Mouse (Mus musculus) spleen, postnatal 36 days (tissue): Measurements from ENCODE around the gene Gm11939.
"Not testable (repeated sequence)": the region's sequence is repeated elsewhere in the genome, so short reads cannot be mapped to it uniquely, and the experiment has no call there.

Experiments
- DNase-seq, 2 experiments: peaks; one replicate each; pipeline ENCODE4 v3.0.0; 2022; ENCODE audit warnings: low spot score in 2 of 2, mixed read lengths in 1 of 2

Gm11939 gene

DNA sequence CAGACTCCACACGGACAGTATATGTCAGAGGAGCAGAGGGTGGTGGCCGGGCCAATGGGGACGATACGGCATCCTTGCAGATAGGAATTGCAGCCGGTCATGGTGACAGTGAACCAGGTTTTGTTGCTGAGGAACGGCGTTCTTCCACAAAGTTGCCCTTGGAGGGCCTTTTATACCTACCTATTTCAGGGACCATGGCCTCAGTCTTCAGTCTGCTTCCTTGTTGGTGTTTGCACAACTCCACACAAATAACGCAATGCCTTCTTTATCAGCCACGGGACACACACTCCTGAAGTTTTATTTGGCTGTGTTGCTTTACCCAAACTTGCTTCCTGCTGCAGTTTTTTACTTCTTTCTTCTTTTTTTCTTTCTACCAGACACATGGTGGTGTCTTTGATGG lies at the start of gene Gm11939:
Gene Gm11939 (minus strand): TSS at position 101 of the 400 bp plus-strand sequence.
- no peak for DNase-seq

DNA sequence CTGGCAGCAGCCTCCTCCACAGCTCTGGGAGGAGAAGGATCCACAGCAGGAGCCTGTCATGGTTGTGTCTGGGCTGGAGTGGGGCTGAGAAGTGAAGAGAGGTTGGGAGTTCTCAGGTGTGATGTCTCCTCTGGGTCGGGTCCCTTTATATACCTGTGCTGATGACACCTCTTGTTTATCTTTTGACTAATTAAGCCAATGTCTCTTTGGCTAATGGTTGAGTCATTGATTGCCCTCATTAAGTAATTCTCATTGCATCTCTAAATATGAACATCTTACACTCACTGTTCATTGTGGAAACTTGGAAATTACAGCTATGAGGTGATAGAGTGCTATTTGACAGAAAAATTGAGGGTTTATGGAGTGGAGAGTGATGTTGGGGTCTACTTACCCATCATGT lies 43.9 kb upstream of the Gm11939 start, which contains the start of gene Gm11938:
Gene Gm11938 (minus strand): TSS at position 101 of the 400 bp plus-strand sequence.
- DNase-seq: not testable (repeated sequence)

DNA sequence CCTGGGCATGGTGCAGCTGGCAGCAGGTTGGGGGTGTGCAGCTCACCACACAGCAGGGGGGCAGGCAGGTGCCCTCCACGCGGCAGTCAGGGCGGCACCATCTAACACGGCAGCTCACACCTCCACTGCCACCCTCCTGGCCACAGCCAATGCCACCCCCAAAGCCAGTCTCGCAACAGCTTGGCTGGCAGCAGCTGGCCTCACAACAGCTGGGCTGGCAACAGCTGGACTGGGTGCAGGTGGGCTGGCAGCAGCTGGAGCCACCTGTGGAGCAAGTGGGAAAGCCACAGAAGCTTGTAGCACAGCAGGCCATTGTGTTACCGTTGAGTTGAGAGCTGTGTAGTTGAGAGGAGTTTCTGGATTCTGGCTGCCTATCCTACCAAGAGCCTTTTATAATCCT lies 38.5 kb upstream of the Gm11939 start, which contains the start of gene Krtap9-3:
Gene Krtap9-3 (minus strand): TSS at position 364 of the 400 bp plus-strand sequence.
- not testable (repeated sequence) for DNase-seq

DNA sequence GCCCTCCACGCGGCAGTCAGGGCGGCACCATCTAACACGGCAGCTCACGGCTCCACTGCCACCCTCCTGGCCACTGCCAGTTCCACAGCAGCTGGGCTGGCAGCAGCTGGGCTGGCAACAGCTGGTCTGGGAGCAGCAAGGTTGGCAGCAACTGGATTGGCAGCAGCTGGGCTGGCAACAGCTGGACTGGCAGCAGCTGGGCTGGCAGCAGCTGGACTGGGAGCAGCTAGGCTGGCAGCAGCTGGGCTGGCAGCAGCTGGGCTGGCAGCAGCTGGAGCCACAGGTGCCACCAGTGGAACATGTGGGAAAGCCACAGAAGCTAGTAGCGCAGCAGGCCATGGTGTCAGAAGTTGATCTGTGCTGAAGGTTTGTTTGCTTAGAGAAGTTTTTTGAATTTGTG lies 31.7 kb upstream of the Gm11939 start, which contains the start of gene Krtap1-3:
Gene Krtap1-3 (minus strand): TSS at position 359 of the 400 bp plus-strand sequence.
- DNase-seq: no peak

DNA sequence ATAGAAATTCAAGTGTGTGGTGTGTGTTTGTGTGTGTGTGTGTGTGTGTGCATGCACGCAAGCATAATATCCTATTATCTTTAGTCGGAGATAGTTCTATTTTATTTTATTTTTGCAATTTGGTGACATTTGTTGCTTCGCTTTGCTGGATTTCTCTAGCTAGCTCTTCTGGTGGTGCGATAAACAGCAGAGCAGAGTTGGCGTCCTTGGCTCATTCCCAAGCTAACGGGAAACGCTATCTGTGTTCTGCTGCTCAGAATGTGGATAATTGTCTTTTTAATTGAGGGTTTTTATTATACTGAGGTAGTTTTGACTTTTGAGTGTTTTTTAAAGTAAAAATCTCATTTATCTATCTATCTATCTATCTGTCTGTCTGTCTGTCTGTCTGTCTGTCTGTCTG lies 25.8 kb upstream of the Gm11939 start:
- DNase-seq: no peak

DNA sequence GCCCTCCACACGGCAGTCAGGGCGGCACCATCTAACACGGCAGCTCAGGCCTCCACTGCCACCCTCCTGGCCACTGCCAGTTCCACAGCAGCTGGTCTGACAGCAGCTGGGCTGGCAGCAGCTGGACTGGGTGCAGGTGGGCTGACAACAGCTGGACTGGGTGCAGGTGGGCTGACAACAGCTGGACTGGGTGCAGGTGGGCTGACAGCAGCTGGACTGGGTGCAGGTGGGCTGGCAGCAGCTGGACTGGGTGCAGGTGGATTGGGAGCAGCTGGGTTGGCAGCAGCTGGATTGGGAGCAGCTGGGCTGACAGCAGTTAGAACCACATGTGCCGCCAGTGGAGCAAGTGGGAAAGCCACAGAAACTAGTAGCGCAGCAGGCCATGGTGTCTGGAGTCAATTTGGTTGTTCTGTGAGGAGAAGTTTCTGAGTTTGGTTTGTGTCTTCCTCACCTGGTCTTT lies 24.0 kb upstream of the Gm11939 start, which contains the start of gene Krtap1-4:
Gene Krtap1-4 (minus strand): TSS at position 410 of the 460 bp plus-strand sequence.
- DNase-seq: no peak

DNA sequence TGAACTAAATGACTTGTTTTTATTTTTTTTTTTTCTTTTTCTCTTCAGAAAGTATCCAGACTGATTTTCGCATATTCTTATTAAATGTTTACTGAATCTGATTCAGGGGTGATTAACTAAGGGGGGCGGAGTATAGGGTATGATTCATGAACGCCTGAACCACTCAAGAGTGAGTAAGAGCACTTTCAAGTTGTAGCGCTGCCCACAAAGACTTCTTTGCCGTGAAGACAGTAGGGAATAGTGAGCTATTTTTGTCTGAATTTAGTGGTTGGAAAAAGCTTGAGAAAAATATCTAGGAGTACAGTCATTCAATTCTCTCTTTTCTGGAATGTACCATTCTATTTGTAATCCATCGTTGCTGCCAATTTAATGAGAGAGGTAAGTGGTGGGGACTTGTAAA lies 22.3 kb upstream of the Gm11939 start:
- no peak for DNase-seq

DNA sequence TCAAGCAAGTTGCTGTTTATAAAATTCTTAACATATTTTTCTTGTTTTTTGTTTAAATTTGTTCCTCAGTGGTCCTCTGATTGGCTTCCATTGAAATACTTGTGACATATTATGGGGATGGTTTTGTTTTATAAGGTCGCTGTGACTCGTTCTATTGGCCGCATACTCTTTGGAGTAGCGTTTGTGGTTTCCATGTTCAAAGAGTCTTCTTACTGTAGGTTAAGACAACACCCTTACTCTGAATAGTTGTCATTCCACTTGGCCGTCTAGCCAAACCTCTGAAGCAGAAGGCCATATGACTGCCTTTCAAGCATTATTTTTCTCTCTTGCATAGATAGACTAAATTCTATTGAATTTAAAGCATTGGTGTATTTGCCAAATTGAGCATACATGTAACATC lies 21.8 kb upstream of the Gm11939 start:
- no peak for DNase-seq

DNA sequence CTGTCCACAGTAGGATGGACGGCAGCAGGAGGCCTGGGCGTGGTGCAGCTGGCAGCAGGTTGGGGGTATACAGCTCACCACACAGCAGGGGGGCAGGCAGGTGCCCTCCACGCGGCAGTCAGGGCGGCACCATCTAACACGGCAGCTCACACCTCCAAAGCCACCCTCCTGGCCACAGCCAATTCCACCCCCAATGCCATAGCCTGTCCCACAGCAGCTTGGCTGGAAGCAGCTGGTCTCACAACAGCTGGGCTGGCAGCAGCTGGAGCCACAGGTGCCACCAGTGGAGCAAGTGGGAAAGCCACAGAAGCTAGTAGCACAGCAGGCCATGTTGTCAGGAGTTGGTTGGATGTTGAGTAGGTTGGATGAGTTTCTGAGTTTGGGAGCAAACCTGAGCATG lies 21.4 kb upstream of the Gm11939 start, which contains the start of gene Krtap1-5:
Gene Krtap1-5 (minus strand): TSS at position 381 of the 400 bp plus-strand sequence.
- no peak for DNase-seq

DNA sequence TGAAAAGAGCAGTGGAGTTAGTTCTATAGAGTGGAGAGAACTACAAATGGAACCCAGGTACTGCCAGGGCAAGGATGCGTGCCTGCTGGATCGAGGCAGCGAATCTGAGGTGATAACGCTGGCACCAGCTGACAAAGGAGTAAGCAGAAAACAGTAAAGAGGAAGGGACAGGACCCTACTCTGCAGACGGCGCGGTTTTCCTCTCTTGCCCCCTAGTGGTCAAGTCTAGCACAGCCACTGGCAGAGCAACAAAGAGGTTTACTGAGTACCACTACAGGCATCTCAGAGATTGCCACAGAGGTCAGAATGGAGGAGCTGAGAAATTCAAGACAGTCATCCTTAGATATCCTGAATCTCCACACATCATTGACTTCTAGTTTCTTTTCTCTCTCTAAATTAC lies 14.8 kb upstream of the Gm11939 start:
- peak; percentile 14 to 19 for DNase-seq

DNA sequence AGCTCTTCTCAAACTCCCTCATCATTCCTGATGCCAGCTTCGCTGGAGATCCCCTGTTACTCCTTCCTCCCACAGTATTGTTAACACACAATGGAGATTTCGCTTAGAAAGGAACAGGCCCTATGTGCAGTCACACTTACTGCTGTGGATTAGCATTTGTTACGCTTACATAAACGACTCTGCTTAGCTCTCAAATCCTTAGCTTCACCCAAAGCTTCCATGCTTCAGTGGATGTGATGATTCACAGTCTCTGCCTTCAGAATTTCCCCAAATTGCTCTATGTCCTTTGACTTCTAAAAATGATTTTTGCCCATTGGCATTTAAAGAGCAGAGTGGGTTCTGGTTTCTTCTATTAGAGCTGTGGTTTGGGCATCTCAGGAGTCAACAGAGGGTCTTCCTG lies 13.9 kb upstream of the Gm11939 start:
- no peak for DNase-seq

DNA sequence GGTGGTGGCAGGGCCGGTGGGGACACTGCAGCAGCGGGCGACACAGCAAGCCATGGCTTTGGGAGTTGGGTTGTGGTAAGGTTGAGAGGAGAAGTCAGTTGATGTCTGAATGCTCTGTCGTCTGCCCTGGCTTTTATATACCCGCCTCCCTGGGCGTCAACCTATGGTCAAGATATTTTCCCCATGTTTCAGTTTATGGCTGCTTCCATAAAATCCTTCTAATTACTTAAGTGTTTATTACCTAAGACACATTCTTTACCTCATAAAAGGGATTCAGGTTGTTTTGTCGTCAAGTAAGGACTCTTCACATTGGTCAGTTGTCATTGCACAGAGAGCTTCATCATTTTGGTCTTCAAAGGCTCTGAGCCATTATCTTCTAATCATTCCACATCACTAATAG lies 7.3 kb upstream of the Gm11939 start, which contains the start of gene Krtap3-1:
Gene Krtap3-1 (minus strand): TSS at position 101 of the 400 bp plus-strand sequence.
- no peak for DNase-seq

DNA sequence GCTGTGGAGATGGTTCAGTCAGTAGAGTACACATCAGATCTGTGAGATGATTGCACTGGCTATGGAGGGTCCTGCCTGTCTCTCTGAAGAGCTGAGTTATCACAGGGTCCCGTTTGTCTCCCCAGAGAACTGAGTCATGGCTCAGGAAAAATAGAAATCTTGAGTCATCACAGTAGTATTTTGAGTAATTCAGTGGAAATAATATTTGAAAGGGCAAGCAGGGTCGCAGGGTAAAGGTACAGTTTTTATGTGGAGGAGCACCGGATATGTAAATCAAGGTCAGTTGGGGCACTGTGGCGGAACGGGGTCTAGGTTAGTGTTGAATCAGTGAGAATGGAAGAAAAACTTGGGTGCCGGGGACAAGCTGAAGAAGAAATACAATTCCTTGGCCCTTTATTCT lies 3.3 kb upstream of the Gm11939 start:
- no peak for DNase-seq

DNA sequence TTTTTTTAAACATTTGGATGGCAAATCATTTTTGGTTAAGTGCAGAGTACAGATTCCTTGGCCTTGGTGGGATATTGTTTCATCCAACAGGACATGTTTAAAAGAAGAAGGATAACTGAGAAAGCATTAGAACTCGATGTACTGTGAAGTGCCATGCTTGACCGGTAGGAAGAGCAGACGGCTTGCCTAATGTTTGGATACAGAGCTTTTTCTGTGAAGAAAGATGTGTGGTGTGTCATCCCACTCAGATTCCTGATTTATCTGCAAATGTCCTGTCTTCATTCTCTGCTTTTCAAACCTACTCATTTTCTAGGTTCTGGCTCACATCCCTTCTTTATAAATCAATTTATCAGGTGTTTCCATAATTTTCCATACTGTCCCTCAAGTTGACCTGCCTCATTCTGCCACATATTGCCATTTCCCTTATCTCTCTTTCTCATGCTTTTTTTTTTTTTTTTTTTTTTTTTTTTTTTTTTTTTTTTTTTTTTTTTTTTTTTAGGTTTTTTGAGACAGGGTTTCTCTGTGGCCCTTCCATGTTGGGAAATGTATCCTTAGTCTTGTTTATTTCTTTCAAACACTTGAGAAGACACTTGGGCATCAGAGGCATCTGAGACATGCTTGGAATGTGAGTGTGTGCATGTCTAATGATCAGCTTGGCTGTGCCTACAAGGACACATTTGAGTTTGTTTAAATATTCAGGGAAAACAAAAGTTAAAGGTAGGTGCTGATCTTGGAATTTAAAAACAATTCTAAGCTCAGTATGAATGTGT lies 1.1 kb downstream of the Gm11939 start:
- DNase-seq: no peak

DNA sequence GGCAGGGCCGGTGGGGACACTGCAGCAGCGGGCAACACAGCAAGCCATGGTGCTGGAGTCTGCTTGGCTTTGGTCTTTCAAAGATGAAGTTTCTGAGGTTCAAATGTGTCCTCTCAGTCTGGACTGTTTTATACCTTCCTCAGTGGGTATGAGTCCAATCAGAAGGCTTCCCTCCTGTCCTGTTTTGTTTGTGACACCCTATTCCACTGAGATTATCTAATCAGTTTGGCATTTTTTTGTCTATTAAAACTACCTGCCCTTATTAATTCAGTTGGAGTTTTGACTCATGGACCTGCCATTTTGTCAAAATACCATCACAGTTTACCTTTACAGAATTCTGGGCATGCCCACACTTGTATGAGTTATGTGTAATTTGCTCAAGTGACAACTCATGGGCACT lies 2.5 kb downstream of the Gm11939 start, which contains the start of gene Krtap3-2:
Gene Krtap3-2 (minus strand): TSS at position 101 of the 400 bp plus-strand sequence.
- no peak for DNase-seq

DNA sequence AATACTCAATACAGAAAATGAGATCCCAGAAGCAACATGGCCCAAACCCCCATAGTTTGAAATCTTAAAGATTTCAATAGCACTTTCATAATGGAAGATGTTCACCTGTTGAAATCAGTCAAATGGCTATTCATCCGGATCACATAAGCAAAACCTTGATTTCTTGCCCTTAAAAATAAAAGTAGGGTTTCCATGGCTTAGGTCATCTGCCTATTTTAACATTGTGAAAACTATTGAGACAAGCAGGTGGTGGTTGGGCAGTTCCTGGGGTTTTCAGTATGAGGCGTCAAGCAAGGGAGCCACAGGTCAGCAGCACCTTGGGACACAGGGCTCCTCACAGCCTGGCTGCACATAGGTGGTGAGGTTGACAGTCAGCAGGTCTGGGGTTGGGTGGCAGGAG lies 3.1 kb downstream of the Gm11939 start:
- DNase-seq: no peak

DNA sequence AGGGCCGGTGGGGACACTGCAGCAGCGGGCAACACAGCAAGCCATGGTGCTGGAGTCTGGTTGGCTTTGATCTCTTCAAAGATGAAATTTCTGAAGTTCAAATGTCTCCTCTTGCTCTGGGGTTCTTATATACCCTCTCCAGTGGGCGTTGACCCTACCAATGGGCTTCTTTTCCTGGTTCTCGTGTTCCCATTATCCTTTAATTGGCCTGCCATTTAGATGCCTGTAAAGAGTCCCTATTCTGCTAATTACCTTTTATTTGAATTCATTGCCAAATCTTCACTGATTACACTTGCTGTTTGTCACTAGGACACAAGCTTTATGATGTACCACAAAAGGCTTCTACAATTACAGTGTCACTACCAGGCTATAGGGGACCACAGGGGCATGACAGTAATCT lies 8.5 kb downstream of the Gm11939 start, which contains the start of gene Krtap3-3:
Gene Krtap3-3 (minus strand): TSS at position 101 of the 400 bp plus-strand sequence.
- DNase-seq: no peak

DNA sequence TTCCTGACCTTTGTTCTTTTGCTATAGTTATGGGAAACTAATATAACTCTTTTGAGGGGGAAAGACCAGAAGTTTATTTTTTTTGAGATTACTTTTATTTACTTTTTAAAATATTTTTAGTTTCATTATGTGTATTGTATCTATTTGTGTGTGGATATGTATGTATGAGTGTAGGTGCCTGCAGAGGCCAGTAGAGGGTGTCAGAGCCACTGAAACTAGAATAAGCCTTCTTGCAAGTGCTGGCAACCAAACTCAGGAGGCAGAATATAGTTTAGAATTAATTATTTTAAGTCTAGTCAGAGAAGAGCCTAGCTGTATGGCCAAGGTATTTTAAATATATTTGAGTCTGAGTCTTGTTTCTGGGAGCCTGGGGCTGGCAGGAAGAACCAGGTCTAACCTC lies 11.4 kb downstream of the Gm11939 start:
- no peak for DNase-seq

DNA sequence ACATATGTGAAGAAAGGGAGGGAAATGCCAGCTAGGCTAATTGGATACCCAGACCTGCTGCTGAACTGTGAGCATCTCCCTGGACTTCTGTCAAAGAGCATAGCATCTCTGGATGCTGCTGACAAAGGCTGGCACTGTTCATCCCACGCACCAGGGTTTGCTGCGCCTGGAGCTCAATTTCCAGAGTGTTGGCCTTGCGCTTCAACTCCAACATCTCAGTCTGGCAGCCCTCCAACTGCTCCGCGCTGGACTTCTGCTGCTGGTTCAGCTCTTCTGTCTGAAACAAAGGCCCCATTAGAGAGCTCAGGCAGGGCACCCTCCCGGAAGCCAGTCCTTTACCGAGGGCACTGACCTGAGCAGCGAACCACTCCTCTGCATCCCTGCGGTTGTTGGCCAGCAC lies 19.5 kb downstream of the Gm11939 start:
- DNase-seq: no peak

DNA sequence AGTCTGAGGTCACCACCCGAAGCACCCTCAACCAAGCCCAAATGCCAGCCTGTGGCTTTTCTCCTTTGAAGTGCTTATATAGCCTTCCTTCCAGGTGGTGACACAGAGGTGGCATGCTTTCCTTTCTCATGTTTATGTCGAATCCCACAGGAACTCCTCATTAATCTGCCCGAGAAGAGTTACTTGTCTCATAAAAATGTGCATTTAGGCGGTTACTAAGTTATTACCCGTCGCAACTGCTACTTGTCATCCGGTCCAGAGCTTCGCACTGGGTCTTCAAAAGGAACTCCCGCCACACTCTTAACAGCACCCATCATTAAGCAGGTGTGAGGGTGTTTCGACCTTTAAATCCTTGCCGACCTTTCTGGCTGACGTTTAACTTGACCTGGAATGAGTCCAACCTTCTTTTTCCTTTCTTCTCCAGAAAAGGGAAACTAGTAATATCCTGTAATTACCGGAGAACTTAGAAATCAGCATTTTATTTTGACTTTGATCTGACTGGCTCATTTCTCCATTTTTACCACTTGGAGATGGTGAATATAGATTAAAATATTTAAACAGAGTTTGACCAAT lies 37.9 kb downstream of the Gm11939 start, which contains the start of gene Krt39:
Gene Krt39 (minus strand): TSS at position 51 of the 573 bp plus-strand sequence.
- DNase-seq: no peak

DNA sequence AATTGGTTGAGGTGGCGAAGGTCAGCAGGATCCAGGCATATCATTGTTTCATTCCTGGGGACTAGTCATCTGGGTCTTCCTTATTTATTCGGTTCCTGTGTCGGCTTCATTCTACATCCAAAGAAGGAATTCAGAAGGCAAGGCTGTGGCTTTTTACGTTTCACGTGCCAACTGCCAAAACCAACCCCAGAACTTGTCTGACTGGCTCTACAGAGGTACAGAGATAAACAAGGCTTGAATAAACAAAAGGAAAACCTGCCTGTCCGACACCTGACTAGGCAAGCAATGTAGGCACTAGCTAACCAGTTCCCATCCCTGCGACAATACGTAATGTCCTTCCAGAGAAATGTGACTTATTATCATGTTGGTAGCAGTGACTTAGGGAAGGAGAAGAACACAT lies 45.2 kb downstream of the Gm11939 start:
- DNase-seq: no peak
